Mouse (Mus musculus) liver, postnatal 0 days (tissue): ENCODE data around the gene Slc9c1.

Experiments
- CTCF ChIP-seq: sonication (generic); IDR thresholded peaks from 2 replicates; pipeline ENCODE4 v1.5.1; 2016; ENCODE audit warnings: antibody characterized with exemption, low read depth
- EP300 ChIP-seq: IDR thresholded peaks from 2 replicates; pipeline ENCODE4 v1.6.1; 2016; ENCODE audit warnings: antibody characterized with exemption, low read depth, mild to moderate bottlenecking

DNA sequence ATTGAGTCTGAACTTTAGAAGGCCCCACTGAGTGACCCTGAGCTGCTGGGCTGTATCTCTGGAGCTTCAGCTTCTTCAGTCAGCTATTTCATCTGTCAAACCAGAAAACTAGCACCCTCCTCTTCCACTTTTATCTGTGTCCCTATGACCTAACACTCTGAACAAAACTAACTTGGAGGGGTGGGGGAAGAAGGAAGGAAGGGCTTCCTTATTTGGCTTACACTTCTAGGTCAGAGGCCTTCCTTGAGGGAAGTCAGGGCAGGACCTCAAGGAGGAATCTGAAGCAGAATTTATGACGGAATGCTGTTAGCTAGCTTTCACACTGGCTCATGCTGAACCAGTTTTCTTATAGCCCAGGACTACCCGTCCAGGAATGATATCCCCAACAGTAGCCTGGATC is 116.4 kb downstream of the Slc9c1 start:
- TF ChIP-seq CTCF, result no peak
- TF ChIP-seq EP300, result peak; percentile 16; the same call in 1 of the 2 replicates
